In the genomic region with DNA sequence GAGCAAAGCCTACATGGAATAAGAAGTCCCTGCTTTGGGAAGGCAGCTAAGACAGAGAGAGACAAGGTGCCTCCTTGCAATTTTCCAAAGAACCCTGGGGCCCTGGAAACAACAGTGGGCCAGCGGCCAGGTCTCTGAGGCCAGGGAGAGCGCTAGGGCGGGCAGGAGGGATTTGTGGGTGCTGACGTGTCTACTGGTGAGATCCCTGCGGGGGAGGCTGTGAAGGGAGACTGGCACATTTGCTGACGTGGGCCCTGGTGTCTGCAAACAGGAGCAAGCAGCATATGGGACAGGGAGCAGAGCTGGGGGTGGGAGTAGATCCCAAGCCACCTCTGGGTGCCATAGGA, we compare ENCODE assay signal across 8 mouse cellular contexts. TPM values are rescaled to one million over a fixed set of nuclear protein-coding genes. Genes with fewer than 3 reads are reported as not detected.
DNase-seq lines count a peak whose midpoint lies in the region; ATAC-seq and TF ChIP-seq lines count a peak whose summit lies in the region.

No protein-coding gene starts in this region.

- intact Hi-C loops in gastrocnemius, postnatal 14 days (cut with DNase I; ENCODE audit: low total_unique reads), result no loop called here

- H3K4me3 ChIP-seq in kidney, postnatal 0 days (replicated peaks; ENCODE audit: low read depth, low read length), result no peak overlapping the region

- no peaks in the 10 kb centered on the region for H3K9me3 ChIP-seq in kidney, postnatal 0 days (replicated peaks; ENCODE audit: low read length)

- no peak for DNase-seq in frontal cortex, postnatal 25 days (ENCODE audit: low spot score in 2 of 2)
- peak; percentile 33 for DNase-seq in retina, adult 2 months (ENCODE audit: low read depth, low spot score)
- no peak for DNase-seq in retina, embryonic 14.5 days (ENCODE audit: low spot score)
- DNase-seq in kidney, postnatal 0 days (ENCODE audit: low spot score), result no peak
- DNase-seq in testis, postnatal 10 days (ENCODE audit: low spot score), result peak; percentile 76
- no peak for DNase-seq in gastrocnemius, postnatal 14 days
- no peak for DNase-seq in spleen, adult 12 weeks (ENCODE audit: low spot score)

- H3K27me3 ChIP-seq in kidney, postnatal 0 days (ENCODE audit: insufficient read depth, low read length), result no peaks in the 10 kb centered on the region

- 0 out of 2 replicates have a peak overlapping the region, but pooled peaks have one; percentile 13 for H3K9ac ChIP-seq in kidney, postnatal 0 days (ENCODE audit: low read depth, low read length)

- 0 out of 2 replicates have a peak, but pooled peaks cover 6% of the 10 kb centered on the region for H3K36me3 ChIP-seq in kidney, postnatal 0 days (ENCODE audit: insufficient read depth, low read length)

- H3K4me1 ChIP-seq in kidney, postnatal 0 days (replicated peaks; ENCODE audit: insufficient read depth, low read length), result peaks cover 6% of the 10 kb centered on the region; the same call in 1 of the 2 replicates

- H3K27ac ChIP-seq in kidney, postnatal 0 days, result peak overlapping the region; percentile 57

- WGBS in kidney, postnatal 0 days, result 32% methylated on average over 6 of the region's 6 CpGs

- peak overlapping the region; percentile 25 for H3K4me2 ChIP-seq in kidney, postnatal 0 days (ENCODE audit: low read length)

- TF ChIP-seq CTCF in kidney, postnatal 0 days (IDR thresholded peaks at IDR 0.05; ENCODE audit: low read depth), result no peak

- peak; percentile 88 for ATAC-seq in frontal cortex, adult (ENCODE audit: low TSS enrichment)
- peak; percentile 58 for ATAC-seq in kidney, postnatal 0 days (replicated peaks; ENCODE audit: low FRiP score, low read depth)

RNA-seq across cellular contexts. Expression of a gene that starts 31.0 kb away (rescaled TPM):
- 3.9 and 4.4 TPM in 2 replicates for polyA plus RNA-seq in kidney, postnatal 0 days (2015; fragmentation: Nextera tagmentation; extraction: Ambion mirVana)
- total RNA-seq in gastrocnemius, postnatal 14 days (2021), result 1 to 10 TPM; 1.8 to 4.2 TPM

RNA-seq across cellular contexts. Expression of a gene that starts 44.2 kb away (rescaled TPM):
- 12.8 and 14.0 TPM in 2 replicates for polyA plus RNA-seq in kidney, postnatal 0 days (2015; fragmentation: Nextera tagmentation; extraction: Ambion mirVana)
- total RNA-seq in gastrocnemius, postnatal 14 days (2021), result 10 to 100 TPM in 1 of 2 experiments, 1 to 10 TPM in 1; 8.6 to 10.6 TPM

Comparison
In these comparisons a context has a peak if more than half of its experiments do, and no peak if none do; other contexts are left out.
1. DNase-seq: peak in retina, adult 2 months (single experiment) and testis, postnatal 10 days (single experiment); none in frontal cortex, postnatal 25 days (0 of 2), retina, embryonic 14.5 days (single experiment), kidney, postnatal 0 days (single experiment), gastrocnemius, postnatal 14 days (single experiment) and spleen, adult 12 weeks (single experiment).